Mouse (Mus musculus): ENCODE results near the gene Irs2. TPM values are rescaled to one million over a fixed set of nuclear protein-coding genes. Genes with fewer than 3 reads are reported as not detected.
A peak's percentile ranks its signal among the peaks of the same experiment; 100 is the strongest.

The Irs2 gene
- polyA plus RNA-seq (2014; fragmentation: Nextera tagmentation; extraction: Ambion mirVana): 6.3 and 6.9 TPM in 2 replicates

- under 1% methylated on average over 49 of the region's 64 CpGs for WGBS
- DNase-seq (ENCODE audit: low spot score): no peak
- Histone ChIP-seq H3K4me3 (ENCODE audit: low read depth, low read length) (peak within 1 kb of the TSS; percentile 87), H3K27ac (ENCODE audit: low read depth, low read length) (peak within 1 kb of the TSS; percentile 97), H3K36me3 (ENCODE audit: control insufficient read depth, insufficient read depth, low read length) (no peaks in the 10 kb centered on the region; the same call in 1 of the 2 replicates), H3K9me3 (ENCODE audit: control insufficient read depth, low read length) (no peaks in the 10 kb centered on the region), H3K4me2 (ENCODE audit: low read depth) (peak within 1 kb of the TSS; percentile 79), H3K9ac (ENCODE audit: low read length) (peak within 1 kb of the TSS; percentile 88), H3K4me1 (ENCODE audit: control insufficient read depth, insufficient read depth, low read length) (peaks cover 36% of the 10 kb centered on the region), H3K27me3 (ENCODE audit: control insufficient read depth, insufficient read depth, low read length) (no peaks in the 10 kb centered on the region)
- ATAC-seq (ENCODE audit: insufficient read depth, low FRiP score, low TSS enrichment): no peak; the same call in 1 of the 2 replicates
Observed at GRCm38 (mm10) chr8:11008379-11008775, at the start of gene Irs2. Gene Irs2, minus strand, starts transcription at chr8:11008458.

- Histone ChIP-seq H3K27ac (ENCODE audit: low read depth, low read length) (no peak overlapping the region), H3K9ac (ENCODE audit: low read length) (no peak overlapping the region), H3K27me3 (ENCODE audit: control insufficient read depth, insufficient read depth, low read length) (no peaks in the 10 kb centered on the region), H3K36me3 (ENCODE audit: control insufficient read depth, insufficient read depth, low read length) (no peaks in the 10 kb centered on the region), H3K4me1 (ENCODE audit: control insufficient read depth, insufficient read depth, low read length) (peaks cover 7% of the 10 kb centered on the region), H3K4me2 (ENCODE audit: low read depth) (no peak overlapping the region), H3K9me3 (ENCODE audit: control insufficient read depth, low read length) (no peaks in the 10 kb centered on the region), H3K4me3 (ENCODE audit: low read depth, low read length) (no peak overlapping the region)
- 93% methylated on average over 5 of the region's 5 CpGs for WGBS
- no peak for ATAC-seq (ENCODE audit: insufficient read depth, low FRiP score, low TSS enrichment)
- no peak for DNase-seq (ENCODE audit: low spot score)
Observed at GRCm38 (mm10) chr8:11056665-11057064, 48.4 kb upstream of the Irs2 start.

DNA sequence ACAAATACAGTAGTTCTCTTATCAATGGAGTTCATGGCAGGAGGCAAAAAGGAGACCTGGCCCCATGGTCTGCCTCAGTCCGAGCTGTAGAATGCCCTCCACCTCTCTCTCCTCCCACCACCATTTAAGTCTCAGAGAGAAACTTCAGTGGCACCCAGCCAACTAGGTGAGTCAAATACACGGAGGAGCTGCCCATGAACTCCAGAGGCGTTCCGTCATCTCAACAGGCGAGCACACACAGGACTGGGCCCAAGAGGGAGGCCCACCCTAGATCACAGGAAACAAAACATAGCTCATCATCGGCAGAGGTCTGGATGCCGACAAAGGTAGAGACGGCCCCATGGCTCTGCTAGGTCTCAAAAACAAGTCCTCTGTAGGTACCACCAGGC is 47.9 kb upstream of the Irs2 start:
- Histone ChIP-seq H3K4me1 (ENCODE audit: control insufficient read depth, insufficient read depth, low read length) (peaks cover 7% of the 10 kb centered on the region), H3K4me2 (ENCODE audit: low read depth) (no peak overlapping the region), H3K4me3 (ENCODE audit: low read depth, low read length) (no peak overlapping the region), H3K27me3 (ENCODE audit: control insufficient read depth, insufficient read depth, low read length) (no peaks in the 10 kb centered on the region), H3K36me3 (ENCODE audit: control insufficient read depth, insufficient read depth, low read length) (no peaks in the 10 kb centered on the region), H3K9me3 (ENCODE audit: control insufficient read depth, low read length) (no peaks in the 10 kb centered on the region), H3K27ac (ENCODE audit: low read depth, low read length) (no peak overlapping the region), H3K9ac (ENCODE audit: low read length) (no peak overlapping the region)
- DNase-seq (ENCODE audit: low spot score) (no peak), ATAC-seq (ENCODE audit: insufficient read depth, low FRiP score, low TSS enrichment) (no peak)
- WGBS: 92% methylated on average over 8 of the region's 8 CpGs

DNA sequence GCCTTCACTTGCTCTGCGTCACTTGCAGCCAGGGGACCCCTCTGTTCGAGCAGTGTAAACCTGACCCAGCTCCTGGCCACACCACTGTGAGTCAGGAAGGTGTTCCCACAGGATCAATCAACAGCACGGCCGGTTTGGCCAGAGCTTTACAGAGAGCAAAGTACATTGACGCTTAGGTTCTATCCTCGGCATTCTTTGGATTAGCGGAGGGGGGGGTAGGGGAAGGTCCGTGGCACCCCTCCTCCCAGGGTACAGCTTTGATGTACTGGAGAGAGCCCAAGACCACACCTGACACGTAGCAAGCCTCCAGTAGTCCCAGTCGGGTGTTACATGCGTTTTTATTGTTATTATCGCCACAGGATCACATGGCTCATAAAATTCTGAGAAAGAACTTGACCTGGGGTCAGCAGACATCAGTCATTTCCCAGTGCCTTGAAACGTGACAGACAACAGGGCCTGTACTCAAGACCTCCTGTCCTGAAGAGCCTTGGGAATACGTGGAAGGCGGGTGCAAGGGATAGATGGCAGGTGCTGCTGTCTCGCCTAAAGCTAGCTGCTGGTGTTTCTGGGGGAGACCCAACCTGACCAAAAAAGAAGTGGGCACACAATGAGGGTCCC is 47.4 kb upstream of the Irs2 start:
- no peak for DNase-seq (ENCODE audit: low spot score)
- H3K27me3 ChIP-seq (ENCODE audit: control insufficient read depth, insufficient read depth, low read length): no peaks in the 10 kb centered on the region

DNA sequence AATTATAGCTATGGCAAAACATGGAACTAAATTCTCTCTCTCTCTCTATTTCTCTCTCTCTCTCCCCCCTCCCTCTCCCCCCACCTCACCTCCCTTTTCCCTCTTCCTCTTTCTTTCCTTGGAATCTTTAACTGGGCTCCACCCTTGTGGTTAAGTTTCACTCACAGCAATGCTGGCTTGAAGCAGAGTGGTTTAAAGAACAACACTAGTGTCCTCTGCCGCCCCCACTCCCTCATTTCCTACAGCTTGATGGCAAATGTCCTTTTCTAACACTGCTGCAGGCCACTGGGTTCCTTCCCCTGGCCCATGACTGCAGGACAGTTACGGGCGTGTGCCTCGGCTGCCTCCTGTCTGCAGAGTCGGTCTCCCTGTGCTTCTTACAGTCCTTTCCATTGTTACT is 41.6 kb upstream of the Irs2 start:
- H3K9me3 ChIP-seq (ENCODE audit: control insufficient read depth, low read length): no peaks in the 10 kb centered on the region
- no peak for ATAC-seq (ENCODE audit: insufficient read depth, low FRiP score, low TSS enrichment)
- H3K9ac ChIP-seq (ENCODE audit: low read length): no peak overlapping the region
- H3K27me3 ChIP-seq (ENCODE audit: control insufficient read depth, insufficient read depth, low read length): no peaks in the 10 kb centered on the region
- DNase-seq (ENCODE audit: low spot score): no peak
- no peaks in the 10 kb centered on the region for H3K36me3 ChIP-seq (ENCODE audit: control insufficient read depth, insufficient read depth, low read length)
- H3K4me1 ChIP-seq (ENCODE audit: control insufficient read depth, insufficient read depth, low read length): no peaks in the 10 kb centered on the region
- H3K4me3 ChIP-seq (ENCODE audit: low read depth, low read length): no peak overlapping the region
- H3K27ac ChIP-seq (ENCODE audit: low read depth, low read length): no peak overlapping the region
- 67% methylated on average over 5 of the region's 5 CpGs for WGBS
- no peak overlapping the region for H3K4me2 ChIP-seq (ENCODE audit: low read depth)

More for the DNA sequence above, 47.4 kb upstream of the Irs2 start:
- Histone ChIP-seq H3K27ac (ENCODE audit: low read depth, low read length) (no peak overlapping the region), H3K9me3 (ENCODE audit: control insufficient read depth, low read length) (no peaks in the 10 kb centered on the region), H3K4me1 (ENCODE audit: control insufficient read depth, insufficient read depth, low read length) (peaks cover 7% of the 10 kb centered on the region), H3K9ac (ENCODE audit: low read length) (no peak overlapping the region), H3K36me3 (ENCODE audit: control insufficient read depth, insufficient read depth, low read length) (no peaks in the 10 kb centered on the region), H3K4me2 (ENCODE audit: low read depth) (no peak overlapping the region), H3K4me3 (ENCODE audit: low read depth, low read length) (no peak overlapping the region)
- ATAC-seq (ENCODE audit: insufficient read depth, low FRiP score, low TSS enrichment): no peak
- WGBS: 56% methylated on average over 16 of the region's 16 CpGs

- ATAC-seq (ENCODE audit: insufficient read depth, low FRiP score, low TSS enrichment): no peak
- no peak overlapping the region for H3K9ac ChIP-seq (ENCODE audit: low read length)
Observed at GRCm38 (mm10) chr8:11047812-11048211, 39.6 kb upstream of the Irs2 start.

DNA sequence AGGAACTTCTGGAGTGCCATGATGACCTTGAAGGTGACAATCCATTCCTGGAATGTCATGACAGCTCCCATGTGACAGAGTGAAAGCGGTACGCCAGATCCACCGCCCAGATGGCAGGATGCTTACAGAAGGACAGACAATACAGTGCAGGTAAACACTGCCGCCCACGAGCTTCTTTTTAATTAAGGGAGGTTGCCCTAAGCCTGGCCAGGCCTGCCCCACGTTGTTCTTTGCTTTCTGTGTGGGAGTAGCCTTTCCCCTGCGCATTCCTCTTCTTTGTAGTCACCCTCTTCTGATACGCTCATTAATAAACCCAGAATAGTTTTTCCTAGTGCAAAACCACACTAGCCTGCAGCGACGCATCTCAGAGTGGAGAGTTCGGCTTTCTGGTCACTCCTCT is 36.4 kb upstream of the Irs2 start:
- H3K4me2 ChIP-seq (ENCODE audit: low read depth): no peak overlapping the region
- H3K27ac ChIP-seq (ENCODE audit: low read depth, low read length): no peak overlapping the region
- H3K36me3 ChIP-seq (ENCODE audit: control insufficient read depth, insufficient read depth, low read length): no peaks in the 10 kb centered on the region
- no peaks in the 10 kb centered on the region for H3K4me1 ChIP-seq (ENCODE audit: control insufficient read depth, insufficient read depth, low read length)
- ATAC-seq (ENCODE audit: insufficient read depth, low FRiP score, low TSS enrichment): no peak
- no peaks in the 10 kb centered on the region for H3K9me3 ChIP-seq (ENCODE audit: control insufficient read depth, low read length)
- WGBS: 77% methylated on average over 11 of the region's 11 CpGs
- no peaks in the 10 kb centered on the region for H3K27me3 ChIP-seq (ENCODE audit: control insufficient read depth, insufficient read depth, low read length)
- no peak for DNase-seq (ENCODE audit: low spot score)
- no peak overlapping the region for H3K9ac ChIP-seq (ENCODE audit: low read length)
- no peak overlapping the region for H3K4me3 ChIP-seq (ENCODE audit: low read depth, low read length)

More at GRCm38 (mm10) chr8:11047812-11048211, 39.6 kb upstream of the Irs2 start:
- 97% methylated on average over 1 of the region's 1 CpGs for WGBS
- Histone ChIP-seq H3K27ac (ENCODE audit: low read depth, low read length) (no peak overlapping the region), H3K27me3 (ENCODE audit: control insufficient read depth, insufficient read depth, low read length) (no peaks in the 10 kb centered on the region), H3K36me3 (ENCODE audit: control insufficient read depth, insufficient read depth, low read length) (no peaks in the 10 kb centered on the region), H3K4me1 (ENCODE audit: control insufficient read depth, insufficient read depth, low read length) (no peaks in the 10 kb centered on the region), H3K9me3 (ENCODE audit: control insufficient read depth, low read length) (no peaks in the 10 kb centered on the region), H3K4me3 (ENCODE audit: low read depth, low read length) (no peak overlapping the region), H3K4me2 (ENCODE audit: low read depth) (no peak overlapping the region)
- DNase-seq (ENCODE audit: low spot score): no peak

- no peak overlapping the region for H3K9ac ChIP-seq (ENCODE audit: low read length)
- DNase-seq (ENCODE audit: low spot score): no peak
- H3K4me3 ChIP-seq (ENCODE audit: low read depth, low read length): no peak overlapping the region
- no peak for ATAC-seq (ENCODE audit: insufficient read depth, low FRiP score, low TSS enrichment)
- H3K4me2 ChIP-seq (ENCODE audit: low read depth): no peak overlapping the region
- H3K27ac ChIP-seq (ENCODE audit: low read depth, low read length): no peak overlapping the region
- H3K27me3 ChIP-seq (ENCODE audit: control insufficient read depth, insufficient read depth, low read length): no peaks in the 10 kb centered on the region
- 69% methylated on average over 4 of the region's 4 CpGs for WGBS
- no peaks in the 10 kb centered on the region for H3K9me3 ChIP-seq (ENCODE audit: control insufficient read depth, low read length)
- H3K4me1 ChIP-seq (ENCODE audit: control insufficient read depth, insufficient read depth, low read length): no peaks in the 10 kb centered on the region
- H3K36me3 ChIP-seq (ENCODE audit: control insufficient read depth, insufficient read depth, low read length): no peaks in the 10 kb centered on the region
Observed at GRCm38 (mm10) chr8:11043591-11043990, 35.3 kb upstream of the Irs2 start.

- Histone ChIP-seq H3K9ac (ENCODE audit: low read length) (no peak overlapping the region), H3K9me3 (ENCODE audit: control insufficient read depth, low read length) (no peaks in the 10 kb centered on the region), H3K27me3 (ENCODE audit: control insufficient read depth, insufficient read depth, low read length) (no peaks in the 10 kb centered on the region), H3K36me3 (ENCODE audit: control insufficient read depth, insufficient read depth, low read length) (no peaks in the 10 kb centered on the region), H3K4me2 (ENCODE audit: low read depth) (no peak overlapping the region), H3K4me3 (ENCODE audit: low read depth, low read length) (no peak overlapping the region), H3K4me1 (ENCODE audit: control insufficient read depth, insufficient read depth, low read length) (no peaks in the 10 kb centered on the region), H3K27ac (ENCODE audit: low read depth, low read length) (no peak overlapping the region)
- DNase-seq (ENCODE audit: low spot score) (no peak), ATAC-seq (ENCODE audit: insufficient read depth, low FRiP score, low TSS enrichment) (no peak)
- 72% methylated on average over 9 of the region's 9 CpGs for WGBS
Observed at GRCm38 (mm10) chr8:11042872-11043587, 34.8 kb upstream of the Irs2 start.
